Mouse (Mus musculus) intestine, postnatal 0 days (tissue): ENCODE data around the gene Olfr1371. TPM values are rescaled to one million over a fixed set of nuclear protein-coding genes. Genes with fewer than 3 reads are reported as not detected.

ENCODE experiments used
- ATAC-seq: fragments of 200-750 bp; cut with Nextera tagmentation; 2 replicates; pipeline ENCODE4 v1.8.0; 2017; ENCODE audit warnings: mild to moderate bottlenecking, moderate TSS enrichment, moderate library complexity
- H3K27ac ChIP-seq: fragments of 300-500 bp; sonication (generic); 2 replicates; pipeline ENCODE4 v1.5.1; 2014; ENCODE audit warnings: mild to moderate bottlenecking, low read depth, low read length, moderate library complexity
- H3K27me3 ChIP-seq: fragments of 300-500 bp; sonication (generic); replicated peaks from 2 replicates; pipeline ENCODE4 v1.6.1; 2014; ENCODE audit warnings: low read length, mixed read lengths; ENCODE audit not compliant: control insufficient read depth, insufficient read depth
- H3K36me3 ChIP-seq: fragments of 300-500 bp; sonication (generic); 2 replicates; pipeline ENCODE4 v1.6.1; 2014; ENCODE audit warnings: mild to moderate bottlenecking, moderate library complexity; ENCODE audit not compliant: control insufficient read depth, insufficient read depth
- H3K4me1 ChIP-seq: fragments of 300-500 bp; sonication (generic); replicated peaks from 2 replicates; pipeline ENCODE4 v1.6.1; 2014; ENCODE audit warnings: antibody characterized with exemption, low read length, mixed read lengths; ENCODE audit not compliant: control insufficient read depth, insufficient read depth
- H3K4me2 ChIP-seq: fragments of 300-500 bp; sonication (generic); replicated peaks from 2 replicates; pipeline ENCODE4 v1.6.1; 2014; ENCODE audit warnings: low read depth, mild to moderate bottlenecking, moderate library complexity
- H3K4me3 ChIP-seq: fragments of 300-500 bp; sonication (generic); 2 replicates; pipeline ENCODE4 v1.5.1; 2014; ENCODE audit warnings: low read depth, low read length
- H3K9ac ChIP-seq: fragments of 300-500 bp; sonication (generic); 2 replicates; pipeline ENCODE4 v1.6.1; 2014; ENCODE audit warnings: mild to moderate bottlenecking, low read depth, low read length
- H3K9me3 ChIP-seq: fragments of 300-500 bp; sonication (generic); 2 replicates; pipeline ENCODE4 v1.6.1; 2016; ENCODE audit warnings: mixed run types; ENCODE audit not compliant: control insufficient read depth
- CTCF ChIP-seq: sonication (generic); IDR thresholded peaks from 2 replicates; pipeline ENCODE4 v1.5.1; 2016; ENCODE audit warnings: low read depth, mild to moderate bottlenecking, control low read depth, antibody characterized with exemption, moderate library complexity
- WGBS: fragments of 180-500 bp; shearing (Covaris S2); extraction: QIAGEN DNeasy Blood & Tissue Kit; methylation state at CpG from one replicate; pipeline ENCODE4 v1.1.7; 2014; 5-methylcytosine and 5-hydroxymethylcytosine counted together
- polyA plus RNA-seq: library from polyadenylated mRNA; unstranded; fragments of >200 nt; fragmentation: Nextera tagmentation; extraction: Ambion mirVana; gene quantifications from 2 replicates; pipeline ENCODE4 v1.2.1, GENCODE M21; 2015

The Olfr1371 gene
- polyA plus RNA-seq: not detected in 2 replicates

- Histone ChIP-seq H3K27me3 (no peaks in the 10 kb centered on the region), H3K27ac (no peak within 1 kb of the TSS), H3K4me2 (no peak within 1 kb of the TSS), H3K4me3 (no peak within 1 kb of the TSS), H3K9me3 (no peaks in the 10 kb centered on the region), H3K4me1 (no peaks in the 10 kb centered on the region), H3K36me3 (no peaks in the 10 kb centered on the region), H3K9ac (no peak within 1 kb of the TSS)
- no peak for ATAC-seq
- TF ChIP-seq CTCF: no peak
Observed at GRCm38 (mm10) chr11:52213887-52214286, at the start of gene Olfr1371. Olfr1371 (minus strand) TSS chr11:52213987.

GRCm38 (mm10) chr11:52262338-52262737 is 48.6 kb upstream of the Olfr1371 start:
- Histone ChIP-seq H3K4me3 (no peak overlapping the region), H3K9ac (no peak overlapping the region), H3K9me3 (no peaks in the 10 kb centered on the region), H3K27me3 (no peaks in the 10 kb centered on the region), H3K36me3 (no peaks in the 10 kb centered on the region; the same call in 1 of the 2 replicates), H3K27ac (no peak overlapping the region), H3K4me1 (no peaks in the 10 kb centered on the region), H3K4me2 (no peak overlapping the region)
- no peak for ATAC-seq
- TF ChIP-seq CTCF: no peak
- WGBS: 90% methylated on average over 11 of the region's 11 CpGs

GRCm38 (mm10) chr11:52261937-52262336 is 48.1 kb upstream of the Olfr1371 start:
- 53% methylated on average over 5 of the region's 5 CpGs for WGBS
- no peak for ATAC-seq

GRCm38 (mm10) chr11:52260878-52261277 is 47.1 kb upstream of the Olfr1371 start:
- no peaks in the 10 kb centered on the region; the same call in 1 of the 2 replicates for H3K36me3 ChIP-seq
- no peaks in the 10 kb centered on the region for H3K4me1 ChIP-seq
- no peak overlapping the region for H3K4me2 ChIP-seq
- no peak for ATAC-seq
- WGBS: 72% methylated on average over 4 of the region's 4 CpGs
- H3K27ac ChIP-seq: no peak overlapping the region
- H3K27me3 ChIP-seq: no peaks in the 10 kb centered on the region
- no peaks in the 10 kb centered on the region for H3K9me3 ChIP-seq
- TF ChIP-seq CTCF: no peak
- no peak overlapping the region for H3K4me3 ChIP-seq
- H3K9ac ChIP-seq: no peak overlapping the region

More at GRCm38 (mm10) chr11:52261937-52262336, 48.1 kb upstream of the Olfr1371 start:
- H3K9me3 ChIP-seq: no peaks in the 10 kb centered on the region
- H3K27me3 ChIP-seq: no peaks in the 10 kb centered on the region
- H3K27ac ChIP-seq: no peak overlapping the region
- no peak overlapping the region for H3K4me3 ChIP-seq
- no peaks in the 10 kb centered on the region for H3K4me1 ChIP-seq
- no peak overlapping the region for H3K4me2 ChIP-seq
- TF ChIP-seq CTCF: peak; percentile 84
- H3K36me3 ChIP-seq: no peaks in the 10 kb centered on the region; the same call in 1 of the 2 replicates
- no peak overlapping the region for H3K9ac ChIP-seq

- no peak overlapping the region for H3K4me3 ChIP-seq
- no peaks in the 10 kb centered on the region for H3K4me1 ChIP-seq
- no peak for ATAC-seq
- 74% methylated on average over 5 of the region's 5 CpGs for WGBS
- H3K36me3 ChIP-seq: no peaks in the 10 kb centered on the region; the same call in 1 of the 2 replicates
- no peak overlapping the region for H3K27ac ChIP-seq
- no peaks in the 10 kb centered on the region for H3K9me3 ChIP-seq
- no peak overlapping the region for H3K4me2 ChIP-seq
- no peak overlapping the region for H3K9ac ChIP-seq
- no peaks in the 10 kb centered on the region for H3K27me3 ChIP-seq
- TF ChIP-seq CTCF: no peak
Observed at GRCm38 (mm10) chr11:52258711-52259110, 44.9 kb upstream of the Olfr1371 start.

- H3K4me1 ChIP-seq: no peaks in the 10 kb centered on the region
- no peaks in the 10 kb centered on the region for H3K9me3 ChIP-seq
- H3K9ac ChIP-seq: no peak overlapping the region
- ATAC-seq: peak; percentile 63
- H3K4me2 ChIP-seq: no peak overlapping the region
- H3K27ac ChIP-seq: no peak overlapping the region
- H3K27me3 ChIP-seq: no peaks in the 10 kb centered on the region
- no peaks in the 10 kb centered on the region; the same call in 1 of the 2 replicates for H3K36me3 ChIP-seq
- 65% methylated on average over 3 of the region's 3 CpGs for WGBS
- H3K4me3 ChIP-seq: no peak overlapping the region
- TF ChIP-seq CTCF: no peak
Observed at GRCm38 (mm10) chr11:52257376-52257775, 43.6 kb upstream of the Olfr1371 start.

GRCm38 (mm10) chr11:52255077-52255476 is 41.3 kb upstream of the Olfr1371 start:
- H3K36me3 ChIP-seq: no peaks in the 10 kb centered on the region; the same call in 1 of the 2 replicates
- no peak overlapping the region for H3K27ac ChIP-seq
- H3K4me2 ChIP-seq: no peak overlapping the region
- 89% methylated on average over 8 of the region's 8 CpGs for WGBS
- H3K4me1 ChIP-seq: no peaks in the 10 kb centered on the region
- no peak for TF ChIP-seq CTCF
- no peak overlapping the region for H3K4me3 ChIP-seq
- H3K27me3 ChIP-seq: no peaks in the 10 kb centered on the region
- ATAC-seq: no peak
- H3K9me3 ChIP-seq: no peaks in the 10 kb centered on the region
- H3K9ac ChIP-seq: no peak overlapping the region
